Mouse (Mus musculus) neural tube, embryonic 14.5 days (tissue): ENCODE measurements around the gene Scyl1. TPM values are rescaled to one million over a fixed set of nuclear protein-coding genes. Genes with fewer than 3 reads are reported as not detected.

Experiments
- ATAC-seq: fragments of 200-750 bp; cut with Nextera tagmentation; 2 replicates; pipeline ENCODE4 v1.8.0; 2017; ENCODE audit warnings: low read depth, mild to moderate bottlenecking, moderate TSS enrichment, moderate library complexity
- H3K27ac ChIP-seq: fragments of 300-500 bp; sonication (generic); 2 replicates; pipeline ENCODE4 v1.5.1; 2014; ENCODE audit warnings: low read depth, mild to moderate bottlenecking, control low read depth, low read length, moderate library complexity, mixed read lengths
- H3K27me3 ChIP-seq: fragments of 300-500 bp; sonication (generic); 2 replicates; pipeline ENCODE4 v1.6.1; 2014; ENCODE audit warnings: low read length; ENCODE audit not compliant: control insufficient read depth, insufficient read depth
- H3K36me3 ChIP-seq: fragments of 300-500 bp; sonication (generic); 2 replicates; pipeline ENCODE4 v1.6.1; 2014; ENCODE audit warnings: low read length, mixed read lengths; ENCODE audit not compliant: control insufficient read depth, insufficient read depth
- H3K4me1 ChIP-seq: fragments of 300-500 bp; sonication (generic); 2 replicates; pipeline ENCODE4 v1.6.1; 2014; ENCODE audit warnings: low read length; ENCODE audit not compliant: control insufficient read depth, insufficient read depth
- H3K4me2 ChIP-seq: fragments of 300-500 bp; sonication (generic); 2 replicates; pipeline ENCODE4 v1.6.1; 2014; ENCODE audit warnings: mild to moderate bottlenecking, low read depth, low read length, control low read depth
- H3K4me3 ChIP-seq: fragments of 300-500 bp; sonication (generic); 2 replicates; pipeline ENCODE4 v1.5.1; 2014; ENCODE audit warnings: low read depth, low read length, control low read depth, mixed read lengths
- H3K9ac ChIP-seq: fragments of 300-500 bp; sonication (generic); replicated peaks from 2 replicates; pipeline ENCODE4 v1.6.1; 2014; ENCODE audit warnings: low read depth, mild to moderate bottlenecking, control low read depth, low read length, mixed read lengths
- H3K9me3 ChIP-seq: fragments of 300-500 bp; sonication (generic); 2 replicates; pipeline ENCODE4 v1.6.1; 2016; ENCODE audit warnings: low read length; ENCODE audit not compliant: control insufficient read depth
- WGBS: fragments of 180-500 bp; shearing (Covaris S2); extraction: QIAGEN DNeasy Blood & Tissue Kit; methylation state at CpG from one replicate; pipeline ENCODE4 v1.1.7; 2014; 5-methylcytosine and 5-hydroxymethylcytosine counted together
- polyA plus RNA-seq: library from polyadenylated mRNA; unstranded; fragments of >200 nt; fragmentation: Nextera tagmentation; extraction: Ambion mirVana; gene quantifications from 2 replicates; pipeline ENCODE4 v1.2.1, GENCODE M21; 2014

Scyl1 gene
- polyA plus RNA-seq, 1 experiment from 2014 or later, result 78.5 TPM

GRCm38 (mm10) chr19:5756321-5756985 lies 14.8 kb downstream of the Scyl1 start:
- H3K4me3 ChIP-seq, result no peak overlapping the region
- peaks cover 40% of the 10 kb centered on the region for H3K36me3 ChIP-seq
- peaks cover 3% of the 10 kb centered on the region for H3K4me1 ChIP-seq
- ATAC-seq, result peak; percentile 65; the same call in 1 of the 2 replicates
- H3K4me2 ChIP-seq, result no peak overlapping the region; the same call in 1 of the 2 replicates
- no peak overlapping the region for H3K9ac ChIP-seq
- H3K27me3 ChIP-seq, result peaks cover 25% of the 10 kb centered on the region
- no peak overlapping the region for H3K27ac ChIP-seq
- no peaks in the 10 kb centered on the region for H3K9me3 ChIP-seq
- 10% methylated on average over 27 of the region's 29 CpGs for WGBS

DNA sequence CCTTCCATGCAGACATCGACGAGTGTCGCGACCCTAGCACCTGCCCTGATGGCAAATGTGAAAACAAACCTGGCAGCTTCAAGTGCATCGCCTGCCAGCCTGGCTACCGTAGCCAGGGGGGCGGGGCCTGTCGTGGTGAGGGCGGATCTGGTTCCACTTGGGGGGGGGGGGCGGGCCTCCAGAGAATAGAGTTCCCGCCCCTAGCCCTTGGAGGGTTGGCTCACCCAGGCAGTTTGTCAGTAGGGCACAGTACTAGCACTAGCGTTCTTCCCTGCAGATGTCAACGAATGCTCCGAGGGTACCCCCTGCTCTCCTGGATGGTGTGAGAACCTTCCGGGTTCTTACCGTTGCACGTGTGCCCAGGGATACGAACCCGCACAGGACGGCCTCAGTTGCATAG lies 19.5 kb downstream of the Scyl1 start:
- Histone ChIP-seq H3K9me3 (no peaks in the 10 kb centered on the region), H3K4me1 (no peaks in the 10 kb centered on the region; the same call in 1 of the 2 replicates), H3K27ac (no peak overlapping the region), H3K9ac (no peak overlapping the region), H3K27me3 (peaks cover 28% of the 10 kb centered on the region), H3K36me3 (no peaks in the 10 kb centered on the region), H3K4me2 (no peak overlapping the region), H3K4me3 (no peak overlapping the region)
- no peak for ATAC-seq
- WGBS, result 7% methylated on average over 18 of the region's 20 CpGs

DNA sequence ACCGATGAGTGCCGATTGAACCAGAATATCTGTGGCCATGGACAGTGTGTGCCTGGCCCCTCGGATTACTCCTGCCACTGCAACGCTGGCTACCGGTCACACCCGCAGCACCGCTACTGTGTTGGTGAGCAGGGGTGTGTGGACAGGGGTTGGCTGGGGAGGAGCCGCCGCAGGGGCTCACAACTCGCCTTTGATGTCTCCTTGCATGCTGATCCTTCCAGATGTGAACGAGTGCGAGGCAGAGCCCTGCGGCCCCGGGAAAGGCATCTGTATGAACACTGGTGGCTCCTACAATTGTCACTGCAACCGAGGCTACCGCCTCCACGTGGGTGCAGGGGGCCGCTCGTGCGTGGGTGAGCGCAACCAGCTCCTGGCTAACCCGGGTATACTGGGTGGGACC lies 20.3 kb downstream of the Scyl1 start:
- peaks cover 28% of the 10 kb centered on the region for H3K27me3 ChIP-seq
- H3K4me1 ChIP-seq, result peaks cover 3% of the 10 kb centered on the region; the same call in 1 of the 2 replicates
- no peaks in the 10 kb centered on the region for H3K9me3 ChIP-seq
- no peak overlapping the region for H3K4me2 ChIP-seq
- H3K9ac ChIP-seq, result peak overlapping the region; percentile 18; the same call in 1 of the 2 replicates
- H3K36me3 ChIP-seq, result no peaks in the 10 kb centered on the region
- no peak overlapping the region for H3K4me3 ChIP-seq
- no peak for ATAC-seq
- 6% methylated on average over 22 of the region's 22 CpGs for WGBS
- no peak overlapping the region for H3K27ac ChIP-seq

DNA sequence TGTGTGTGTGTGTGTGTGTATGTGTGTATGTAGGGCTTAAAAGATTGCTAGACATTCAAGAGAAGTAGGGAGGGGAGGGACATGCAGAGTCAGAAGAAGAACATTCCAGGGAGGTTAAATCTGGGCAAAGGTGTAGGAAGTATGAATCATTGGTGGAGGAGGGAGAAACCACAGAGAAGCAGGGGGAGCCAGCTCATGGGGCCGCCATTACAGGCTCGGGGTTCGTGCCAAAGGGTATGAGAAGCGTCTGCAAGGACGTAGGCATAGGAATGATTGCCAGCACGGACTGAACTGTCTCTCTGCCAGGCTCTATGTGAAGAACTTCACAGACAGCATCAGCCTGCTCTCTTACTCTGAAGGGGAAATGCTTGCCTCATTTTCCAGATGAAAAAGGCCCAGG lies 21.7 kb downstream of the Scyl1 start:
- no peaks in the 10 kb centered on the region for H3K9me3 ChIP-seq
- ATAC-seq, result no peak
- no peak overlapping the region for H3K9ac ChIP-seq
- no peaks in the 10 kb centered on the region for H3K36me3 ChIP-seq
- peaks cover 10% of the 10 kb centered on the region; the same call in 1 of the 2 replicates for H3K4me1 ChIP-seq
- 80% methylated on average over 6 of the region's 6 CpGs for WGBS
- H3K4me3 ChIP-seq, result no peak overlapping the region
- no peak overlapping the region for H3K4me2 ChIP-seq
- no peak overlapping the region for H3K27ac ChIP-seq
- peaks cover 37% of the 10 kb centered on the region for H3K27me3 ChIP-seq

- no peak overlapping the region for H3K4me2 ChIP-seq
- ATAC-seq, result no peak; the same call in 1 of the 2 replicates
- WGBS, result 21% methylated on average over 12 of the region's 12 CpGs
- H3K9me3 ChIP-seq, result no peaks in the 10 kb centered on the region
- H3K27me3 ChIP-seq, result peaks cover 36% of the 10 kb centered on the region
- H3K4me3 ChIP-seq, result no peak overlapping the region
- no peak overlapping the region for H3K9ac ChIP-seq
- H3K36me3 ChIP-seq, result no peaks in the 10 kb centered on the region
- H3K27ac ChIP-seq, result no peak overlapping the region
- H3K4me1 ChIP-seq, result peaks cover 12% of the 10 kb centered on the region; the same call in 1 of the 2 replicates
Measured at GRCm38 (mm10) chr19:5746907-5747363, 24.3 kb downstream of the Scyl1 start.

- Histone ChIP-seq H3K9ac (peak overlapping the region; percentile 46), H3K4me2 (peak overlapping the region; percentile 42), H3K36me3 (no peaks in the 10 kb centered on the region), H3K4me3 (peak overlapping the region; percentile 15; the same call in 1 of the 2 replicates), H3K9me3 (no peaks in the 10 kb centered on the region), H3K27me3 (peaks cover 31% of the 10 kb centered on the region), H3K27ac (no peak overlapping the region), H3K4me1 (peaks cover 19% of the 10 kb centered on the region; the same call in 1 of the 2 replicates)
- 6% methylated on average over 31 of the region's 36 CpGs for WGBS
- ATAC-seq, result no peak
Measured at GRCm38 (mm10) chr19:5745756-5746710, 25.2 kb downstream of the Scyl1 start.

- no peak overlapping the region for H3K9ac ChIP-seq
- peaks cover 17% of the 10 kb centered on the region for H3K27me3 ChIP-seq
- peak overlapping the region; percentile 3; the same call in 1 of the 2 replicates for H3K4me2 ChIP-seq
- no peak for ATAC-seq
- peaks cover 24% of the 10 kb centered on the region; the same call in 1 of the 2 replicates for H3K4me1 ChIP-seq
- no peak overlapping the region for H3K4me3 ChIP-seq
- WGBS, result 45% methylated on average over 5 of the region's 5 CpGs
- no peak overlapping the region for H3K27ac ChIP-seq
- H3K36me3 ChIP-seq, result no peaks in the 10 kb centered on the region
- H3K9me3 ChIP-seq, result no peaks in the 10 kb centered on the region
Measured at GRCm38 (mm10) chr19:5743576-5743975, 27.6 kb downstream of the Scyl1 start.

- Histone ChIP-seq H3K4me1 (peaks cover 24% of the 10 kb centered on the region; the same call in 1 of the 2 replicates), H3K4me2 (peak overlapping the region; percentile 98), H3K9me3 (no peaks in the 10 kb centered on the region), H3K9ac (peak overlapping the region; percentile 81), H3K4me3 (peak overlapping the region; percentile 59), H3K36me3 (no peaks in the 10 kb centered on the region), H3K27ac (peak overlapping the region; percentile 73), H3K27me3 (peaks cover 14% of the 10 kb centered on the region)
- WGBS, result under 1% methylated on average over 32 of the region's 32 CpGs
- peak; percentile 35 for ATAC-seq
Measured at GRCm38 (mm10) chr19:5742241-5742641, 29.0 kb downstream of the Scyl1 start.
